Mouse (Mus musculus) forebrain, embryonic 15.5 days (tissue): ENCODE data around the gene Sapcd1. TPM values are rescaled to one million over a fixed set of nuclear protein-coding genes. Genes with fewer than 3 reads are reported as not detected.

ENCODE experiments used
- ATAC-seq: fragments of 200-750 bp; cut with Nextera tagmentation; replicated peaks from 2 replicates; pipeline ENCODE4 v1.8.0; 2017; ENCODE audit warnings: mild to moderate bottlenecking, moderate TSS enrichment, moderate library complexity
- H3K27ac ChIP-seq: fragments of 300-500 bp; sonication (generic); replicated peaks from 2 replicates; pipeline ENCODE4 v1.5.1; 2015; ENCODE audit warnings: mild to moderate bottlenecking, inconsistent platforms
- H3K27me3 ChIP-seq: fragments of 300-500 bp; sonication (generic); 2 replicates; pipeline ENCODE4 v1.6.1; 2015; ENCODE audit warnings: inconsistent platforms
- H3K36me3 ChIP-seq: fragments of 300-500 bp; sonication (generic); 2 replicates; pipeline ENCODE4 v1.6.1; 2015; ENCODE audit warnings: mild to moderate bottlenecking, inconsistent platforms
- H3K4me1 ChIP-seq: fragments of 300-500 bp; sonication (generic); 2 replicates; pipeline ENCODE4 v1.6.1; 2015; ENCODE audit warnings: inconsistent platforms
- H3K4me2 ChIP-seq: fragments of 300-500 bp; sonication (generic); replicated peaks from 2 replicates; pipeline ENCODE4 v1.6.1; 2015; ENCODE audit warnings: mild to moderate bottlenecking, inconsistent platforms
- H3K4me3 ChIP-seq: fragments of 300-500 bp; sonication (generic); 2 replicates; pipeline ENCODE4 v1.5.1; 2015; ENCODE audit warnings: mild to moderate bottlenecking, inconsistent platforms
- H3K9ac ChIP-seq: fragments of 300-500 bp; sonication (generic); replicated peaks from 2 replicates; pipeline ENCODE4 v1.6.1; 2015; ENCODE audit warnings: mild to moderate bottlenecking, inconsistent platforms
- H3K9me3 ChIP-seq: fragments of 300-500 bp; sonication (generic); 2 replicates; pipeline ENCODE4 v1.6.1; 2016; ENCODE audit warnings: inconsistent platforms
- WGBS: fragments of 180-500 bp; shearing (Covaris S2); methylation state at CpG from one replicate; pipeline ENCODE4 v1.1.7; 2015; ENCODE audit warnings: mixed read lengths; 5-methylcytosine and 5-hydroxymethylcytosine counted together
- polyA plus RNA-seq: library from polyadenylated mRNA; unstranded; fragments of >200 nt; fragmentation: Nextera tagmentation; extraction: Ambion mirVana; gene quantifications from 2 replicates; pipeline ENCODE4 v1.2.1, GENCODE M21; 2015

The Sapcd1 gene
- polyA plus RNA-seq, 1 experiment from 2014 or later: 5.8 TPM

- peak overlapping the region; percentile 48 for H3K9ac ChIP-seq
- peak overlapping the region; percentile 43 for H3K4me3 ChIP-seq
- H3K36me3 ChIP-seq: peaks cover 12% of the 10 kb centered on the region
- under 1% methylated on average over 27 of the region's 27 CpGs for WGBS
- no peaks in the 10 kb centered on the region for H3K27me3 ChIP-seq
- peak overlapping the region; percentile 58 for H3K4me2 ChIP-seq
- ATAC-seq: no peak
- H3K4me1 ChIP-seq: peaks cover 44% of the 10 kb centered on the region
- no peaks in the 10 kb centered on the region for H3K9me3 ChIP-seq
- peak overlapping the region; percentile 81 for H3K27ac ChIP-seq
These were observed 22.4 kb upstream of the Sapcd1 start for GRCm38 (mm10) chr17:35050126-35050750.

DNA sequence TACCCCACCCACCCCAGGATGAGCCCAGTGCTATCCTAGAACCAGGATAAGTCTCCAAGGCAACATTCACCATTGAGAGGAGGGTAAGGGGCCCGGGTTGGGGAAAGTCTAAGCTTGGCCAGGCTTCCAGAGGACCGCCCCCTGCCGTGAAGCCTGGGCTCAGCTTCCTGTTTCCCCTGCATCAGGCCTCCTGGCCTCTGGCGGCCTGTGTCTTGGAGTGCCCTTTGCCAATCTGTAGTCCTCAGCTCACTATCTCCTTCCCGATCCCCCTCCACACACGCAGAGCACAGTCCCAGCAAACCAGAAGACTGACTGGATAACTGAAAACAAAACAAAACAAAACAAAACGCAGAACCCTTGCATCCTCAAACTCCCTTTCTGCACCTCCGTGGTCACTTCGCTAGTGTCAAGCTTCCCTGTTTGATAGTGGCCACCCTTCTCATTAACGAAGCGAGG, 21.8 kb upstream of the Sapcd1 start, which contains the start of gene Clic1:
Gene Clic1, plus strand, starts transcription at position 406 of the 456 bp plus-strand sequence.
- no peak for ATAC-seq
- Histone ChIP-seq H3K27ac (peak within 1 kb of the TSS; percentile 81), H3K4me1 (peaks cover 44% of the 10 kb centered on the region), H3K9me3 (no peaks in the 10 kb centered on the region), H3K27me3 (no peaks in the 10 kb centered on the region), H3K4me2 (peak within 1 kb of the TSS; percentile 58), H3K4me3 (peak within 1 kb of the TSS; percentile 43), H3K36me3 (peaks cover 12% of the 10 kb centered on the region), H3K9ac (peak within 1 kb of the TSS; percentile 48)
- 4% methylated on average over 11 of the region's 11 CpGs for WGBS

- WGBS: 80% methylated on average over 5 of the region's 5 CpGs
- peak overlapping the region; percentile 81; the same call in 1 of the 2 replicates for H3K27ac ChIP-seq
- no peaks in the 10 kb centered on the region for H3K27me3 ChIP-seq
- no peak overlapping the region for H3K9ac ChIP-seq
- no peak overlapping the region for H3K4me2 ChIP-seq
- H3K9me3 ChIP-seq: no peaks in the 10 kb centered on the region
- ATAC-seq: no peak
- peaks cover 7% of the 10 kb centered on the region; the same call in 1 of the 2 replicates for H3K36me3 ChIP-seq
- H3K4me3 ChIP-seq: no peak overlapping the region
- peaks cover 44% of the 10 kb centered on the region for H3K4me1 ChIP-seq
These were observed 21.2 kb upstream of the Sapcd1 start for GRCm38 (mm10) chr17:35048932-35049440.

DNA sequence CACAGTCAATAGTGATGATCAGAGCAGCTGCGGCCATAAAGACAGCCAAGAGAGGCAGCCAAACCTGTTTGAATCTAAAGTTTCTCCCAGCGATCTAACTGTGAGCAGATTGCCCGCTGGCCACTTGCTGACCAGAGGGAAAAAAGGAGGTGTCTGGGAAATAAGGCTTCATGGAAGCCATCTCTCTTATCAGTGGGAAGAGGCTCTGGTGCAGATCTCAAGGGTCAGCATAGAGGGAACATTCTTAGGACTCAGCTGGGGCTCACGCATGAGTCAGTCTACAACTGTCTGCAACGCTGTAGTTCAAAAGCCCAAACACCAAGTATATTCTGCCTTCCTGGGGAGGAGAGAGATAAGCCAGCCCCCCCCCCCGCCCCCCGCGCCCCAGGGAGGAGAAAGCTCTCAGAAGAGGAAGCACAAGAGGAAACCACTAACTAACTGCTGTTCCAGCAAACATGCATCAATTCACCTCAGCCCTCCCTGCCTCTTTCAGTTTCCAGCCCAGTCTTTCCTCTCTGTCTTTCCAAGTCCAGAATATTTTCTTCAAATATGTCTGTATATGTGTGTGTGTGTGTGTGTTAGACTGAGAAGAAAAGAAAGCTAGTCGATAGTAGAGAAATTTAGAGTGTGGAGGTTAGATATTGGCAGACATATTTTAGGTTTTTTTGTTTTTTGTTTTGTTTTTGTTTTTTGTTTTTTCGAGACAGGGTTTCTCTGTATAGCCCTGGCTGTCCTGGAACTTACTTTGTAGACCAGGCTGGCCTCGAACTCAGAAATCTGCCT, 20.5 kb upstream of the Sapcd1 start:
- Histone ChIP-seq H3K27ac (peak overlapping the region; percentile 7; the same call in 1 of the 2 replicates), H3K9ac (no peak overlapping the region), H3K9me3 (no peaks in the 10 kb centered on the region), H3K4me3 (no peak overlapping the region), H3K27me3 (no peaks in the 10 kb centered on the region), H3K4me2 (no peak overlapping the region), H3K4me1 (peaks cover 44% of the 10 kb centered on the region), H3K36me3 (0 out of 2 replicates have a peak, but pooled peaks cover 4% of the 10 kb centered on the region)
- no peak for ATAC-seq
- 46% methylated on average over 11 of the region's 11 CpGs for WGBS

DNA sequence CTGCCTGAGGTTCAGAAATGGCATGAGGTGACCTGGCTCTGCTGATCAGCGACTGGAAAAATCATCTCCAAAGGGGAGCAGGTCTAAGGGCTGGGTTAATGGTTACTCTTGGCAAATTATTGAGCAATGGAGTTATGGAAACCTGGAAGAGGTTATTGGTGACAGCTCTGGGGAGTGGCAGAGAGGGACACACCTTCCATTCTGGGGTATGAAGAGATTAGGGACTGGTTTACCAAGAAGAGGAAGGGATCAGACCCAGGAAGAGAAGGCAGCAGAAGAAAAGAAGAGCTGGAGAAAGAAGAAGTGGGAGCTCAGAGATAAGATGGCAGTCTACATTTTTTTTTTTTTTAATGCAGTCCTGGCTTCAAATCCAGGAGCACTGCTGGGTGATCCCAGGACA, 19.9 kb upstream of the Sapcd1 start:
- H3K4me3 ChIP-seq: no peak overlapping the region
- H3K4me1 ChIP-seq: peaks cover 44% of the 10 kb centered on the region
- H3K27me3 ChIP-seq: no peaks in the 10 kb centered on the region
- no peak for ATAC-seq
- H3K36me3 ChIP-seq: 0 out of 2 replicates have a peak, but pooled peaks cover under 1% of the 10 kb centered on the region
- WGBS: 63% methylated on average over 1 of the region's 1 CpGs
- H3K9ac ChIP-seq: no peak overlapping the region
- no peak overlapping the region for H3K4me2 ChIP-seq
- no peaks in the 10 kb centered on the region for H3K9me3 ChIP-seq
- peak overlapping the region; percentile 7; the same call in 1 of the 2 replicates for H3K27ac ChIP-seq

GRCm38 (mm10) chr17:35046681-35047455, 19.1 kb upstream of the Sapcd1 start, which contains the start of gene Msh5:
Msh5 (minus strand) TSS chr17:35046745.
- H3K9ac ChIP-seq: peak within 1 kb of the TSS; percentile 65
- peak; percentile 99 for ATAC-seq
- 3% methylated on average over 33 of the region's 33 CpGs for WGBS
- no peaks in the 10 kb centered on the region for H3K36me3 ChIP-seq
- H3K27ac ChIP-seq: peak within 1 kb of the TSS; percentile 63
- no peaks in the 10 kb centered on the region for H3K27me3 ChIP-seq
- peaks cover 38% of the 10 kb centered on the region for H3K4me1 ChIP-seq
- peak within 1 kb of the TSS; percentile 84 for H3K4me2 ChIP-seq
- peak within 1 kb of the TSS; percentile 48 for H3K4me3 ChIP-seq
- no peaks in the 10 kb centered on the region for H3K9me3 ChIP-seq

- Histone ChIP-seq H3K27me3 (no peaks in the 10 kb centered on the region), H3K9ac (peak overlapping the region; percentile 65), H3K4me3 (peak overlapping the region; percentile 48), H3K9me3 (no peaks in the 10 kb centered on the region), H3K4me2 (peak overlapping the region; percentile 84), H3K36me3 (no peaks in the 10 kb centered on the region), H3K27ac (peak overlapping the region; percentile 63), H3K4me1 (peaks cover 30% of the 10 kb centered on the region)
- WGBS: 6% methylated on average over 48 of the region's 48 CpGs
- ATAC-seq: peak; percentile 79
These were observed 18.2 kb upstream of the Sapcd1 start for GRCm38 (mm10) chr17:35045807-35046680.

- peak overlapping the region; percentile 84 for H3K4me2 ChIP-seq
- no peak overlapping the region; the same call in 1 of the 2 replicates for H3K9ac ChIP-seq
- H3K4me1 ChIP-seq: peaks cover 24% of the 10 kb centered on the region
- no peak overlapping the region for H3K27ac ChIP-seq
- H3K9me3 ChIP-seq: no peaks in the 10 kb centered on the region
- no peaks in the 10 kb centered on the region for H3K27me3 ChIP-seq
- 87% methylated on average over 7 of the region's 7 CpGs for WGBS
- H3K36me3 ChIP-seq: no peaks in the 10 kb centered on the region
- ATAC-seq: no peak
- peak overlapping the region; percentile 48 for H3K4me3 ChIP-seq
These were observed 17.3 kb upstream of the Sapcd1 start for GRCm38 (mm10) chr17:35044904-35045806.

- ATAC-seq: no peak
- no peaks in the 10 kb centered on the region for H3K9me3 ChIP-seq
- WGBS: 89% methylated on average over 4 of the region's 4 CpGs
- H3K4me3 ChIP-seq: no peak overlapping the region
- H3K9ac ChIP-seq: no peak overlapping the region
- no peak overlapping the region for H3K4me2 ChIP-seq
- H3K4me1 ChIP-seq: peaks cover 13% of the 10 kb centered on the region; the same call in 1 of the 2 replicates
- H3K27ac ChIP-seq: no peak overlapping the region
- no peaks in the 10 kb centered on the region for H3K27me3 ChIP-seq
- no peaks in the 10 kb centered on the region for H3K36me3 ChIP-seq
These were observed 16.0 kb upstream of the Sapcd1 start for GRCm38 (mm10) chr17:35043794-35044193.

DNA sequence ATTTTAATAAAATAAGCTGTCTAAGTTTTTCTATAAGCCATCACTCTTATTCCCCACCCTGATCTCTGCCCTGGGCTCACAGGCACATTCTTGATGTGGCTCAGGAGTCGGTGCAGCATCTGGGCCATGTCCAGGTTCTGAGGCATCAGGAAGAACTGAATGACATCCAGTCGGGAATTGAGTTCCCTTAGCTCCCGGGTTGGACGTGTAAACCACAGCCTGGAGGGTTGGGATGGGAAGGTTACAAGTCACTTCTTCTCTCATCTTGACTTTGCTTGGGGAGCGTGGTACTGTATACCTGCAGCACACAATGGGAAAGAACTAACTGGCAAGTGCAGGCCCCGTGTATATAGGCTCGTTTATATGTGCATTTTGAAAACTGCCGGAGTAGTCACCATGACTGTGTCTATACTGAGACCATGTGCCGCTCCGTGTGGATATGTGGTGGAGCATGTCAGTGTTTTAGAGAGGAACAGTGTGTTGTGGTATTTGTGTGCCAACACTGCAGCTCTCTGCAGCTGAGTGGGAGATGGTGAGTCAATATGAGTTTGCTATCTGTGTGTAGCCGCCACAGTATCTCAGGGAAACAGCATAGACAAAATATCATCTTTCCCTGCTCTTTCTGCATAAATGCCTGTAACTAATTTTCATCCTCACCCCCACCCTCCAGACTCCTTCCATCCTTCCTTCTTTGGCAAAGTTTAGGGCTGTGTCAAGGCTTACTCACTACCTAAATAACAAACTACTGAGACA, 11.5 kb upstream of the Sapcd1 start:
- Histone ChIP-seq H3K27ac (no peak overlapping the region), H3K4me2 (no peak overlapping the region), H3K9ac (no peak overlapping the region), H3K9me3 (no peaks in the 10 kb centered on the region), H3K27me3 (no peaks in the 10 kb centered on the region), H3K36me3 (no peaks in the 10 kb centered on the region), H3K4me1 (no peaks in the 10 kb centered on the region), H3K4me3 (no peak overlapping the region)
- WGBS: 85% methylated on average over 11 of the region's 11 CpGs
- no peak for ATAC-seq
